ENCODE assay signal across 19 mouse cellular contexts in the genomic region with DNA sequence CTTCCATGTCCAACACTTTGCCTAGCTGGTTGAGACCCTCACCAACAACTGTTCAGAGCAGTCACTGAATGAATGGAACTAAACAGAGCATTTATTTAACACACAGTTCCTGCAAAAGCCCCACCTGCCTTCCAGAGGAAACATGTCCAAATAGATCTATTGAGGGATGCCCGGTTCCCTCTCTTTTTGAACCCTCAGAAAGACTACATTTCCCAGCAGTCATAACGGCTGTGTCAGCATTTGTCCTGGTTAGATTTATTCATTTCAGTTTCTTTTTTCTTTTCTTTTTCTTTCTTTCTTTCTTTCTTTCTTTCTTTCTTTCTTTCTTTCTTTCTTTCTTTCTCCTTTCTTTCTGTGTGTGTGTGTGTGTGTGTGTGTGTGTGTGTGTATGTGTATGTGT.
DNase-seq lines count a peak whose midpoint lies in the region; TF ChIP-seq lines count a peak whose summit lies in the region.
"Had no signal": no experiment of that assay in that cellular context is flagged by ENCODE, and none has a peak within 500 bp of the region (broad histone marks: within the 10 kb centered on the region; RNA-seq: fewer than 3 reads in every experiment).

No protein-coding gene starts in this region.

- no peak overlapping the region for H3K4me3 ChIP-seq in ES-E14 (ENCODE audit: insufficient read depth in 1 of 2, low read depth in 1 of 2, low read length in 2 of 2, poor library complexity in 1 of 2, severe bottlenecking in 1 of 2)
- no peak overlapping the region for H3K4me3 ChIP-seq in forebrain, embryonic 10.5 days
- H3K4me3 ChIP-seq: embryonic facial prominence, embryonic 10.5 days; embryonic facial prominence, embryonic 12.5 days; forebrain, embryonic 13.5 days; forebrain, embryonic 15.5 days had no signal

- in situ Hi-C loops in ES-E14 (cut with MboI; ENCODE audit: low sequenced_read_pairs in 2 of 2, unreplicated experiment in 2 of 2): no loop called here

- H3K4me1 ChIP-seq in ES-E14 (ENCODE audit: control insufficient read depth in 2 of 2, insufficient read depth in 2 of 2, low read length in 2 of 2, poor library complexity in 1 of 2): no peaks in the 10 kb centered on the region
- peaks cover 10% of the 10 kb centered on the region for H3K4me1 ChIP-seq in forebrain, embryonic 10.5 days
- H3K4me1 ChIP-seq: embryonic facial prominence, embryonic 12.5 days had no signal

- no peaks in the 10 kb centered on the region for H3K27me3 ChIP-seq in forebrain, embryonic 10.5 days (ENCODE audit: poor library complexity, severe bottlenecking)
- H3K27me3 ChIP-seq: CH12.LX; embryonic facial prominence, embryonic 12.5 days; forebrain, embryonic 13.5 days; forebrain, embryonic 15.5 days had no signal

- no peak overlapping the region for H3K27ac ChIP-seq in ES-E14 (ENCODE audit: insufficient read depth, low read depth, low read length, poor library complexity, severe bottlenecking)
- H3K27ac ChIP-seq in forebrain, embryonic 10.5 days: no peak overlapping the region
- H3K27ac ChIP-seq: embryonic facial prominence, embryonic 10.5 days; embryonic facial prominence, embryonic 12.5 days; forebrain, embryonic 13.5 days; forebrain, embryonic 15.5 days had no signal

- H3K9me3 ChIP-seq in ES-E14 (ENCODE audit: control insufficient read depth, insufficient read depth, low read depth, low read length): no peaks in the 10 kb centered on the region
- no peaks in the 10 kb centered on the region for H3K9me3 ChIP-seq in forebrain, embryonic 10.5 days
- H3K9me3 ChIP-seq: embryonic facial prominence, embryonic 12.5 days; forebrain, embryonic 13.5 days; forebrain, embryonic 15.5 days had no signal

- no peak overlapping the region for H3K9ac ChIP-seq in ES-E14 (ENCODE audit: insufficient read depth, low read depth, low read length, poor library complexity, severe bottlenecking)
- H3K9ac ChIP-seq: embryonic facial prominence, embryonic 12.5 days; forebrain, embryonic 13.5 days; forebrain, embryonic 15.5 days; forebrain, postnatal 0 days had no signal

- no peaks in the 10 kb centered on the region for H3K36me3 ChIP-seq in ES-E14 (ENCODE audit: control insufficient read depth, insufficient read depth, low read length, poor library complexity, severe bottlenecking)
- no peaks in the 10 kb centered on the region for H3K36me3 ChIP-seq in forebrain, embryonic 10.5 days (replicated peaks)
- H3K36me3 ChIP-seq: embryonic facial prominence, embryonic 10.5 days; embryonic facial prominence, embryonic 12.5 days; forebrain, embryonic 15.5 days had no signal

- WGBS in forebrain, embryonic 10.5 days: 88% methylated on average over 2 of the region's 2 CpGs

- no peak for DNase-seq in ES-E14 (ENCODE audit: low read depth, low spot score)
- DNase-seq in induced T-regulatory cell, adult 2 months (ENCODE audit: low read depth): peak; percentile 65
- no peak for DNase-seq in forebrain, embryonic 10.5 days (ENCODE audit: extremely low spot score, low spot score)
- no peak for DNase-seq in right cerebral cortex, postnatal 4 days
- no peak for DNase-seq in frontal cortex, postnatal 14 days (ENCODE audit: low spot score in 2 of 2)
- DNase-seq: adrenal gland, adult 8-10 months; adrenal gland, postnatal 14 days; adrenal gland, postnatal 36 days; cerebellum, adult 11-12 months; cerebellum, adult 2 months; cerebellum, adult 9-10 months; cerebellum, postnatal 10 days; cerebellum, postnatal 25 days; forebrain, postnatal 0 days had no signal

TF ChIP-seq in ES-E14, 5 proteins besides CTCF, POLR2A, EP300 and RAD21:
- TF ChIP-seq HCFC1 (IDR thresholded peaks at IDR 0.05; ENCODE audit: borderline replicate concordance, insufficient read depth, low read length) (no peak), CHD2 (IDR thresholded peaks at IDR 0.05; ENCODE audit: low read depth, low read length) (no peak), MAFK (IDR thresholded peaks at IDR 0.05; ENCODE audit: insufficient read depth, low read depth, low read length) (peak; percentile 52), ZNF384 (IDR thresholded peaks at IDR 0.05; ENCODE audit: low read depth, low read length) (no peak)
